Mouse (Mus musculus): Measurements from ENCODE around the gene Clcn5. TPM values are rescaled to one million over a fixed set of nuclear protein-coding genes. Genes with fewer than 3 reads are reported as not detected.

Clcn5 gene
- 29.3 and 31.7 TPM in 2 replicates for polyA plus RNA-seq (2012; rRNA removed)
- 31.0 and 36.1 TPM in 2 replicates for polyA plus RNA-seq (2014; fragmentation: Nextera tagmentation; extraction: Ambion mirVana)

DNA sequence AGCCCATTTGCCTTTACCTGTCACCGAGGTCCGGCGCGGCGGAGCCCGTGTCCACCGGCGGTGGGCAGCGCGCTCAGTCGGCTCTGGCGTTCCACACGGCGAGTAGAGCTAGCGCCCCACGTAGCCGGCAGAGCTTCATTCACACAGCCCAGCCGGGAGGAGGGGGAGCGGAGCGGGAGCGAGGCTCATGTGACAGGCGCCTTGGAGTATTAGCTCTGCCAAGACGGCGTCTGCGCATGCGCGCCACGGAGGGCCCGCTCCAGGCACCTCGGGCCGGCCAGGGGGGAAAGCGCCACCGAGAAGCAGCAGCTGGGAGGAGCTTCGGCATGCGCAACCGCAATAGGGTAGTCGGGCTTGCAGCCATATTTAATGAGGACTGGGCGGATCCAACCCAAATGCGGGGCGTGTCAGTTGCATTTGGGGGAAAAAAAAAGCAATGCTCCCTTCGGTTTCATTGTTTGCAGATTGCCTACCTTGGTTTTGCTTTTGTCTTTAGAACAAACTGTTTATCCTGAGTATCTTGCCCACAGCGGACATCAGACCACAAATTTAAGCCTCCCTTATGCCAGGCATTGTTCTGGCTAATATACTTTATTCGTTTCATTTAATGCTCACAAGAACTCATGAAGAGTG, at the start of gene Clcn5:
Gene Clcn5, minus strand, starts transcription at position 270 of the 633 bp plus-strand sequence.
- DNase-seq (ENCODE audit: low spot score) (peak; percentile 94), ATAC-seq (ENCODE audit: low FRiP score, low read depth) (peak; percentile 95)
- no peaks in the 10 kb centered on the region for H3K27me3 ChIP-seq (ENCODE audit: control insufficient read depth, insufficient read depth, low read length)

DNA sequence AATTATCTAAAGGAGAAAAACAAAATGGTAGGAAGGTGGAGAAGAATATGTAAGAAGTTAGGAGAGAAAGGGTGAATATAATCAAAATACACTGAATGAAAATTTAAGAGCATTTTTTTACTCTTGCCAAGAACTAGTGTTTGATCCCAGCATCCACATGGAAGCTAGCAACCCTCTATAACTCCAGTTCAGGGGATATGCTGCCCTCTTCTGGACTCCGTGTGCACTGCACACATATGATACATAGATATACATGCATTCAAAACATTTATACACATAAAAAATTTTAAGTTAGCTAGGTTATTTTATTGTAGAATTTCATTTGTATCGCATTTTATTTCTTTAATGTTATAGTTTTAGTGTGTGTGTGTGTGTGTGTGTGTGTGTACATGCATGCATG, 6.3 kb upstream of the Clcn5 start:
- Histone ChIP-seq H3K4me2 (replicated peaks; ENCODE audit: low read depth, low read length, severe bottlenecking) (no peak overlapping the region), H3K27me3 (ENCODE audit: control insufficient read depth, insufficient read depth, low read length) (no peaks in the 10 kb centered on the region), H3K27ac (replicated peaks; ENCODE audit: low read depth, low read length) (no peak overlapping the region), H3K9ac (ENCODE audit: low read depth, low read length, severe bottlenecking) (no peak overlapping the region), H3K9me3 (ENCODE audit: control insufficient read depth, low read length) (no peaks in the 10 kb centered on the region), H3K4me1 (ENCODE audit: control insufficient read depth, insufficient read depth, low read length) (no peaks in the 10 kb centered on the region), H3K4me3 (replicated peaks; ENCODE audit: low read length) (no peak overlapping the region), H3K36me3 (ENCODE audit: control insufficient read depth, insufficient read depth, low read length) (no peaks in the 10 kb centered on the region)
- no peak for DNase-seq (ENCODE audit: low spot score)
- no peak for TF ChIP-seq POLR2A (IDR thresholded peaks at IDR 0.05; ENCODE audit: borderline replicate concordance, extremely low read depth, insufficient read depth, insufficient read length)
- 38% methylated on average over 2 of the region's 2 CpGs for whole genome bisulfite sequencing
- no peak for ATAC-seq (ENCODE audit: low FRiP score, low read depth)

More for the DNA sequence above, at the start of gene Clcn5:
- H3K4me1 ChIP-seq (ENCODE audit: control insufficient read depth, insufficient read depth, low read length) = no peaks in the 10 kb centered on the region
- H3K4me2 ChIP-seq (replicated peaks; ENCODE audit: low read depth, low read length, severe bottlenecking) = peak within 1 kb of the TSS; percentile 42
- H3K27ac ChIP-seq (replicated peaks; ENCODE audit: low read depth, low read length) = peak within 1 kb of the TSS; percentile 90
- WGBS = 14% methylated on average over 43 of the region's 43 CpGs
- no peaks in the 10 kb centered on the region for H3K36me3 ChIP-seq (ENCODE audit: control insufficient read depth, insufficient read depth, low read length)
- no peaks in the 10 kb centered on the region for H3K9me3 ChIP-seq (ENCODE audit: control insufficient read depth, low read length)
- 0 out of 2 replicates have a peak, but pooled peaks have one; percentile 17 for TF ChIP-seq POLR2A (IDR thresholded peaks at IDR 0.05; ENCODE audit: borderline replicate concordance, extremely low read depth, insufficient read depth, insufficient read length)
- peak within 1 kb of the TSS; percentile 71 for H3K9ac ChIP-seq (ENCODE audit: low read depth, low read length, severe bottlenecking)
- H3K4me3 ChIP-seq (replicated peaks; ENCODE audit: low read length) = peak within 1 kb of the TSS; percentile 59

DNA sequence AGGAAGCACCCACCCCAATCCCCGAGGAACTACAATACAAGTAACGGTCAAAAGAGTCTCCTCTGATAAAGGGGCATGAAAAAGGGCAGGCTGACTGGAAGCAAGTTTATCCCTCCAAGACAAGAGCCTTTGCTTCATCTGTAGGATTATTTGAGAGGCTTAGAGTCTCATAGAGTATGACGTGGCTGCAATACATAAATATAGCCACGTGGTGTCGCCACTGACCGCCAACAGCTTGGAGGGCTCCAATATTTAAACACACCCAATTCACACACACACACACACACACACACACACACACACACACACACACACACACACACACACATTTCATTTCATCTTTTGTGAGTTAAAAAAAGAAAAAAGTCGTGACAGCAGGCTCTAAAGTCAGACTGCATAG, 3.1 kb upstream of the Clcn5 start:
- H3K4me2 ChIP-seq (replicated peaks; ENCODE audit: low read depth, low read length, severe bottlenecking) = no peak overlapping the region
- 16% methylated on average over 7 of the region's 7 CpGs for WGBS
- ATAC-seq (ENCODE audit: low FRiP score, low read depth) = no peak

DNA sequence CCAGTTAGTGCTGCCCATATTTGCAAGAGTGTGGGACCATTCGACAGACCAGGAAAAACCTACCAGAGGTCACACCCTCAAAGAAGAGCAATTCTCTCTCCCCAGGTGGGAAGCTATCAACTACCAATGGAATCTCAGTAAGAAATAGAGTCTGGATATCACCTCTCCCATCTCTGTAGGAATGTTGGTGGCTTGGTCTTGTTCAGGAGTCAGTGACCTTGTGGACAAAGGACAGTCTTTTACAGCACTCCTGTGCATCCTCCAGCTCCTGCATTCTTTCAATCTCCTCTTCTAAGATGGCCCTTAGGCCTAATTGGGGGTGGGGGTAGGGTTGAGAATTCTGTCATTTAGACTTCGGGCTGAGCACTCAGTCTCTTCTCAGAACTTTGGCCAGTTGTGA, 1.4 kb upstream of the Clcn5 start:
- DNase-seq (ENCODE audit: low spot score) (no peak), ATAC-seq (ENCODE audit: low FRiP score, low read depth) (no peak)
- Histone ChIP-seq H3K9ac (ENCODE audit: low read depth, low read length, severe bottlenecking) (no peak overlapping the region), H3K36me3 (ENCODE audit: control insufficient read depth, insufficient read depth, low read length) (no peaks in the 10 kb centered on the region), H3K4me1 (ENCODE audit: control insufficient read depth, insufficient read depth, low read length) (no peaks in the 10 kb centered on the region), H3K27me3 (ENCODE audit: control insufficient read depth, insufficient read depth, low read length) (no peaks in the 10 kb centered on the region), H3K27ac (replicated peaks; ENCODE audit: low read depth, low read length) (no peak overlapping the region), H3K9me3 (ENCODE audit: control insufficient read depth, low read length) (no peaks in the 10 kb centered on the region), H3K4me2 (replicated peaks; ENCODE audit: low read depth, low read length, severe bottlenecking) (no peak overlapping the region), H3K4me3 (replicated peaks; ENCODE audit: low read length) (no peak overlapping the region)
- TF ChIP-seq POLR2A (IDR thresholded peaks at IDR 0.05; ENCODE audit: borderline replicate concordance, extremely low read depth, insufficient read depth, insufficient read length) = no peak
- 62% methylated on average over 2 of the region's 2 CpGs for WGBS

More for the DNA sequence above, 3.1 kb upstream of the Clcn5 start:
- Histone ChIP-seq H3K4me3 (replicated peaks; ENCODE audit: low read length) (no peak overlapping the region), H3K4me1 (ENCODE audit: control insufficient read depth, insufficient read depth, low read length) (no peaks in the 10 kb centered on the region), H3K9me3 (ENCODE audit: control insufficient read depth, low read length) (no peaks in the 10 kb centered on the region), H3K9ac (ENCODE audit: low read depth, low read length, severe bottlenecking) (no peak overlapping the region), H3K27ac (replicated peaks; ENCODE audit: low read depth, low read length) (no peak overlapping the region), H3K36me3 (ENCODE audit: control insufficient read depth, insufficient read depth, low read length) (no peaks in the 10 kb centered on the region), H3K27me3 (ENCODE audit: control insufficient read depth, insufficient read depth, low read length) (no peaks in the 10 kb centered on the region)
- peak; percentile 45 for DNase-seq (ENCODE audit: low spot score)
- no peak for TF ChIP-seq POLR2A (IDR thresholded peaks at IDR 0.05; ENCODE audit: borderline replicate concordance, extremely low read depth, insufficient read depth, insufficient read length)

DNA sequence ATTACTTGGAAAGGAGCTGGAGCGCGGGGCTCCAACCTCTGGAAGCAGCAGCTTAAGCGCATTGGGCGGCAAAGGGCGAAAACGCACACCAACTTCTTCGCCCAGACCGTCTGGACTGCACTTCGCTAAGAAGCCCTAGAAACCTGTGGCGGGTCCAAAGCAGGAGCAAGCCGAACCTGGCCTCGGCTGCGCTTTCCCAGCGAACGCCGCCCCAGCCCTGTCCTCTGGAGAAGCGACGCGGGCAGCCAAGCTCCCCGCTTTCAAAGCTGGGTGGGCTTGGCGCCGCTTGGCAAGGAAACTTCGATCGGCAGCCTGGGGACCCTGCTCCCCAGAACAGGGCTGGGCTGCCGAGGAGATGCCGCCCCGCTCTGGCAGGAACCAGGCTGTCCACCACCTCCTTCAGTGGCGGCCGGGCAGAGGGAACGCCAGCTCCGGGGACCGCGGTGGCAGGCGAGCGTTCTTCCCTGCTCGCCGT, 570 bp downstream of the Clcn5 start:
- 33% methylated on average over 14 of the region's 37 CpGs for WGBS
- Histone ChIP-seq H3K27me3 (ENCODE audit: control insufficient read depth, insufficient read depth, low read length) (no peaks in the 10 kb centered on the region), H3K9ac (ENCODE audit: low read depth, low read length, severe bottlenecking) (peak overlapping the region; percentile 71), H3K9me3 (ENCODE audit: control insufficient read depth, low read length) (no peaks in the 10 kb centered on the region), H3K4me3 (replicated peaks; ENCODE audit: low read length) (peak overlapping the region; percentile 59), H3K27ac (replicated peaks; ENCODE audit: low read depth, low read length) (peak overlapping the region; percentile 90), H3K36me3 (ENCODE audit: control insufficient read depth, insufficient read depth, low read length) (no peaks in the 10 kb centered on the region), H3K4me1 (ENCODE audit: control insufficient read depth, insufficient read depth, low read length) (no peaks in the 10 kb centered on the region), H3K4me2 (replicated peaks; ENCODE audit: low read depth, low read length, severe bottlenecking) (peak overlapping the region; percentile 42)
- no peak for TF ChIP-seq POLR2A (IDR thresholded peaks at IDR 0.05; ENCODE audit: borderline replicate concordance, extremely low read depth, insufficient read depth, insufficient read length)
- no peak for DNase-seq (ENCODE audit: low spot score)
- peak; percentile 51 for ATAC-seq (ENCODE audit: low FRiP score, low read depth)

Measured in limb, embryonic 14.5 days (tissue).